Mouse (Mus musculus): Measurements from ENCODE around the gene Slc30a6. TPM values are rescaled to one million over a fixed set of nuclear protein-coding genes. Genes with fewer than 3 reads are reported as not detected.

Slc30a6 gene
- total RNA-seq (2022): 10 to 100 TPM in 2 of 4 experiments, 1 to 10 TPM in 2; 8.3 to 10.9 (median 9.9) TPM

GRCm38 (mm10) chr17:74395383-74396065 lies at the start of gene Slc30a6:
Slc30a6 (plus strand) TSS chr17:74395608.
- peak; percentile 97 for DNase-seq (ENCODE audit: low spot score)

DNA sequence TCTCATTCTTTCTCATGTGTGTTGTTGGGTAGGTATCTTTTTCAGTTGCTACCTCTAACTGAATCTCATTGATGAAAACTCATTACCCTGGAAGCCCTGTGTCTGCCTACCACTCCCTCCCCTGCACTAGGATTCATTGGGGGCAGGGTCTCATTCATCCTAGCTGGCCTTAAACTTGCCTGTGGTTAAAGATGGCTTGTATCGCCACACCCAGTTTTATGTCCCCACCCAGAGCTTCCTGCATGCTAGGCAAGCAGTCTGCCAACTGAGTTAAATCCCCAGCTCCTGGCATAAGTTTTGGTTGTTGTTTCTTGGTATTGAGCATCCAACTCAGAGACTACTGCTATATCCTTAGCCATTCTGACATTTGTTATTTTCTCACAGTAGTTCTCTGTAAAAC lies 31.8 kb upstream of the Slc30a6 start:
- no peak for DNase-seq (ENCODE audit: low spot score)

DNA sequence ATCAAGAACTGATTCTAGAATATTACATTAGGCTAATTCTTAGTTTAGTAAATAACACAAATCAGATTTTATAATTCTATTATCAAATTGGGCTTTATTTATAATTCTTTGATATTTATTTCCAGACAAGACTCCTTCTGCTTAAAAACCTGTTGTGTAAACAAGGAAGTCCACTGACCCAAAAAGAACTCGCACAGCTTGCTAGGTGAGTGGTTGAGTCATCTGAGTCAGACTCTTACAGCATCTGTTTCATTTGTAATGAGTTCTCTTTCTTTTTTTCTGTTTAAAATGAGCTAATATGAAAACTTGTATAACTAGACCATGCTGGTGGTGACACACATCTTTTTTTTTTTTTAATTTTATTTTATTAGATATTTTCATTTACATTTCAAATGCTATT lies 18.5 kb upstream of the Slc30a6 start:
- DNase-seq (ENCODE audit: low spot score): no peak

DNA sequence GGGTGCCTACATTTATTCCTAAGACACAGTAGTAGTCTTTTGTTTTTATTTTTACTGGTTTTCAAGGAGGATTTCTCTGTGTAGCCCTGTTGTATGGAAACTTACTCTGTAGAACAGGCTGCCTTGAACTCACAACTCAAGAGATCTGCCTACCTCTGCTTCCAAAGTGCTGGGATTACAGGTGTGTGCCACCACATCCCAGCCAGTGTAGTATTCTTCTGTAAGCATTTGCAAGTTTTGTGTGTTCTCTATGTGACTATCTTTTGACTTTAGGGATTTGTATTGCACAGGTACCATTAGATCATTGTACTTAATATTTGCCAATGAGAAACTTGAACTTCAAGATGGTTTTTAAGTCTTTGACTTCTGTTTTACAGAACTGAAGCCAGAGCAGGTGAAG lies 8.8 kb upstream of the Slc30a6 start:
- no peak for DNase-seq (ENCODE audit: low spot score)

DNA sequence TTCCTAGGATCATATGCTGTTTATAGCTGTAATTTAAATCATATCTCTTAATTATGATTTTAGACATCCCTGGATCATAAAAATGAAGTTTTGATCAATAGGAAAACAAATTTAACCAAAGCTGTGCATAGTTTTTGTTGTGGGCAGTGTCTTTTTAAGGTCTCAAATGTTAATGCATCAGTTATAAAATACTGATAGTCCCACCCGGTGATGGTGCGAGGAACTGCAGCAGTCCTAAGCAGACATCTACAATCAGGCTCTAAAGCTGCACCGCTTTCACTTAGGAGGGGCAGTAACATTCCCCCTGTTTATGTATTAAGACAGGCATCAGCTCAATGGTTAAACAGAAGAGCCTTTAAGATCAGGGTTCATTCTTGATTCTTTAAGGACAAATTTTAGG lies 5.6 kb upstream of the Slc30a6 start:
- DNase-seq (ENCODE audit: low spot score): no peak

DNA sequence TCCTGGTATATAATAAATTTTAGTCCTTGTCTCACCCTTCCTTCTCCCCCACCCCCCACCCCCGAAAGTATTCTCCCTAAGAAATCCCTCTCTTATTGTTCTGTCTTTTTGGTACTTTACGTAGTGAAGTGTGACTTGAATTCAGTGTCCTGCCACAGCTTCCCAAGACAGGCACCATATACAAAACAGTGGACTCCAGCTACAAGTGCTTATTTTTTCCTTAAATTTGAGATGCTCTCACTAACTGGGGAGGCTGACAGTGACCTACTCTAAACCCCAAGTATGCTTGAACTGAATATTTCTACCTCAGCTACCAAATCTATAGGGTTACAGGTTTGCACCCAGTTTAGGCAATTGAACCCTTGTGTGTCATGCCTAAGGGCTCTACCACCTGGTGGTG lies 1.0 kb upstream of the Slc30a6 start:
- no peak for DNase-seq (ENCODE audit: low spot score)

GRCm38 (mm10) chr17:74394855-74395254 lies 553 bp upstream of the Slc30a6 start:
- no peak for DNase-seq (ENCODE audit: low spot score)

- DNase-seq (ENCODE audit: low spot score): no peak
These were observed 1.4 kb downstream of the Slc30a6 start for GRCm38 (mm10) chr17:74396766-74397165.

DNA sequence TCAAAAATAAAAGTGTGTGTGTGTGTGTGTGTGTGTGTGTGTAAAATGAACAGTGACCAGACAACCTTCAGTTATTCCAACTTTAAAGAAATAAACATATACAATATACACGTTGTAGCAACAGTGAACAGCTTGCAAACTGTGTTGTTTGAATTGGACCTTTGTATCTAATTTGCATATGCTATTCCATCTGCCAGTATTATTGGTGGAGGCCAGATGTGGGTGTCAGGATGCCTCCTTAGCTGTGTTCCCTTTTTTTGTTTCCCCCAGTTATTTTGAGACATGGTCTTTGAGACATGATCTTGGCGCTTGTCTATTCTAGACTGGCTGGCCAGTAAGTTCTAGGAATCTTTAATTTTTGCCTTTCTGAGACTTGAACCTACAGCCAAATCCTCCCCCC lies 1.8 kb downstream of the Slc30a6 start:
- DNase-seq (ENCODE audit: low spot score): no peak

DNA sequence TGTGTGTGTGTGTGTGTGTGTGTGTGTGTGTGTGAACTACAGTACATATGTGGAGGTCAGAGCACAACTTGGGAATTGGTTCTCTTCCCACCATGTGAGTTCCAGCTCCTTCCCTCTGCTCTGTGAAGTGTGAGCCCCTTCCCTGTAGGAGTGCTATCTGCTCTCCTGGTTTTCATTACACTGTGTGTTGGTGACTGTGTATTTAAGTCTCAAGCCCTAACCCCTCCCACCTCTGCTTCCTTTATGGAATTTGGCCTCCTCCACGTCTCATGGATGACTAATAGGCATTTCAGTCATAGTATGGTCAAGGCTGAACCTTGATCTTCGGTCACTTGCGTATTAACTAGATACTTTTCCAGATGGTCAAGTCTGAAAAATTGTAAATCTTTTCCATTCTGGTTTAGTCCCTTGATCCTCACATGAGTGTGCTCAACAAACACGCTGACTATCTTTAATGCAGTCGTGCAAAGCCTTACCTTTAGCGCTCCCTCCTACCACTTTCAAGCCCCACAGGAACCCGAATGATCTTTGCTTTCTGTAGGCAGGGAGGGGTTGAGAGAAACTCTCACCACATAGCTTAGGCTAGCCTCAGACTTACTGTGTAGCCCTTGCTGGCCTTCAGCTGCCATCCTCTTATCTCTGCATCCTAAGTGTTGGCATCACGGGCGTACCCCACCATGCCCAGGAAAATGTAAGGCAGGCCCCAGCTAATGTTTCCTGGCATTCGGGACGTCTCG lies 7.2 kb downstream of the Slc30a6 start:
- DNase-seq (ENCODE audit: low spot score): no peak

DNA sequence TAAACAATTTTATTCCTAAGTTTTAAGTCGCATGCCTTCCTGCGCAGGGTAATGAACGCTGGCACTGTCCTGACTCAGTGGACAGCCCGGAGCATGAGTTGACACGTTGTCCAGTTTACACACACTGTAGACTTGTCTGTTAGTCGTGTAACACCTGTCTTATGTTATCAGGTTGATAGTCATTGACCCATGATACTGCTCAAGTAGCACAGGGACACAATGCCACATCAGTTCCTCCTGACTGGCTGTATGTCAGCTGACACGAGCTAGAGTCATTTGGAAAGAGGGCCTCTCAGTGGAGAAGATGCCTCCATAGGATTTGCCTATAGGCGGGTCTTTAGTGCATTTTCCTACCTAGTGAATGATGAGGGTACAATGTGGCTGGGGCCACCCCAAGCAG lies 11.1 kb downstream of the Slc30a6 start:
- DNase-seq (ENCODE audit: low spot score): no peak

DNA sequence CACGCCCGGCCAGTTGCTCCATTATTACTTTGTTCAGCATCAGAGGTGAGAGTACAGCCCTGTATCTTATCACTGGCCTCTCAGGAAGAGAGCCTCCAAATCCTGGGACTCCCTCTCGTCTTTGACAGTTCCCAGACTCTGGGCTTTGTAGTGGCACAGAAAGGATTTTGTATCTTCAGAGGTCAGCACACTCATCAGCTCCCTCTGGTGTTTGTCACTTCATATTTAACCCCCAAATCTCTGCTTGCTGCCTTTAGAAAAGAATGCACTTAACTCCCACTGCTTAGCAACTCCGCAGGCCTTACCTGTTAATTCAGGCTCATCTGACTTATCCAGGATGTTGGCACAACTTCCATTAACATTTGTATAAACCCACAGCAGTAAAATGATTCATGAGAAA lies 14.3 kb downstream of the Slc30a6 start:
- no peak for DNase-seq (ENCODE audit: low spot score)

- no peak for DNase-seq (ENCODE audit: low spot score)
These were observed 17.9 kb downstream of the Slc30a6 start for GRCm38 (mm10) chr17:74413324-74413723.

GRCm38 (mm10) chr17:74414671-74415070 lies 19.3 kb downstream of the Slc30a6 start:
- DNase-seq (ENCODE audit: low spot score): no peak

GRCm38 (mm10) chr17:74416841-74417360 lies 21.5 kb downstream of the Slc30a6 start:
- DNase-seq (ENCODE audit: low spot score): no peak

DNA sequence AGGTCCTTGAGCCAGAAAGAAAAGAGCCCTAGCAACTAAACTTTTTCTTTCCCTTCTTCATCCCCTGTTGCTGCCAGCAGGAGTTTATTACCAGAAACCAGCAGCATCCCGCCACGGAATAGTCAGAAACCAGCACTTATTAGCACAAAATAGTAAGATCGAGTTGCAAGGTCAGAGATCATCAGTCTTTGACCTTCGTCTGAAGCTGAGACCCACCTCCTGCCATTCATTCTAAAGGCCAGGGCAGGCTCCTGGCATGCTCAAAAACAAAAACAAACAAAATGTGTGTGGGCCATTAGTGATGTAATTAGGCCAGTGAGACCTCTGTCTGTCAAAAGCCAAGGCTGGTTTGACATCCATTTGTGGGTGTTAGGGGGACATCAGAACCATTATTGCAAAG lies 22.8 kb downstream of the Slc30a6 start:
- no peak for DNase-seq (ENCODE audit: low spot score)

GRCm38 (mm10) chr17:74420656-74421055 lies 25.2 kb downstream of the Slc30a6 start:
- no peak for DNase-seq (ENCODE audit: low spot score)

- peak; percentile 26 for DNase-seq (ENCODE audit: low spot score)
These were observed 29.1 kb downstream of the Slc30a6 start for GRCm38 (mm10) chr17:74424401-74425005.

DNA sequence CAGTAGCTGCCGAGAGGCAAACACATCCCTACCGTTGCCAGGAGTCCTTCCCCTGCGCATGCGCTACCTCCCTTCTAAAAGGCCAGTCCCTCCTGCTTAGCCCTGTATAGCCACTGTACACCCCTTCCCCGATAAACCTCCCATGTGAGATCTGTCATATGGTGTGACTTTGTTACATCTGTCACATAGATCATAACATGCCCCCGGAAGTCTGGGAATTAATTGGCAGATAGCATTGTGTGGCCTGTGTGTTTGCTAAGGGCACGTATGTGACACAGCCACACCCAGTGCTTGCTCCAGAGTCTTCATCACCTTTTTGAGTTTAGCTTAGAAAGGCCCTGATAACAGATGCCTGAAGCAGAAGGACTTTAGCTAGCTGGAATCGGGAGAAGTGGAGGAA lies 34.7 kb downstream of the Slc30a6 start:
- no peak for DNase-seq (ENCODE audit: low spot score)

- peak; percentile 10 for DNase-seq (ENCODE audit: low spot score)
These were observed 36.1 kb downstream of the Slc30a6 start for GRCm38 (mm10) chr17:74431481-74431880.

GRCm38 (mm10) chr17:74432631-74433030 lies 37.2 kb downstream of the Slc30a6 start:
- DNase-seq (ENCODE audit: low spot score): peak; percentile 9

- DNase-seq (ENCODE audit: low spot score): no peak
These were observed 42.4 kb downstream of the Slc30a6 start for GRCm38 (mm10) chr17:74437762-74438161.

DNA sequence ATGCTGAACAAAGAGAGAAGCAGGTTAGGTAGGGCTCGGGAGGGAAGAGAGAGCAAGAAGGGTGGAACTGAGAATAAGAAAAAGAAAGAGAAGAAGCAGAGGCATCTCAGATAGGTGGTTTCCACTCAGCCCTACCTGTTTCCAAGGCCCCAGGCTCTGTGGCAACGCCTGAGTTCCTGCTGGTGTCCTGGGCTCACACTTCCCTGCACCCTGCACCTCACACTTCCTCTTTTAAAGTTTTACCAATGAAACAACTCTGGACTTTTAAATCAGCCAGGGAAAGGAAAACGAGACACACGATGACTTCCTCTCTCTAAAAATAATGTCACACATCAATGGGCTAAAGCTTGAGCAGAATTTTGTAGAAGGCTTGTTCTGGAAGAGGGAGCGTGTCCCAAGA lies 45.1 kb downstream of the Slc30a6 start:
- no peak for DNase-seq (ENCODE audit: low spot score)

Measured in heart, adult 8-10 months (tissue).